Mouse (Mus musculus): ENCODE measurements at regions not wholly inside any gene's neighbourhood (a gene's known extent, or its start where the extent isn't known, plus 50 kb on each side); places are given as distances from the start of the nearest gene placed in this dataset.

GRCm38 (mm10) chr19:54462480-54462879 lies 418.5 kb downstream of the Adra2a start:
- no peak for TF ChIP-seq CTCF (IDR thresholded peaks at IDR 0.05; ENCODE audit: control insufficient read depth, insufficient read depth, low read length)
- no peak for TF ChIP-seq POLR2A (IDR thresholded peaks at IDR 0.05; ENCODE audit: borderline replicate concordance, control insufficient read depth, low read depth, low read length)
